Mouse (Mus musculus): Measurements from ENCODE around the gene Armc5.
A peak's percentile ranks its signal among the peaks of the same experiment; 100 is the strongest.

Gene Armc5

GRCm38 (mm10) chr7:128246496-128247391, 9.6 kb downstream of the Armc5 start, which contains the start of gene Tgfb1i1:
TSS of gene Tgfb1i1 (plus strand) at chr7:128246812.
- DNase-seq, result peak; percentile 53

- peak; percentile 90 for DNase-seq
These were observed 10.3 kb downstream of the Armc5 start for GRCm38 (mm10) chr7:128247443-128247842.

GRCm38 (mm10) chr7:128248081-128249042, 11.2 kb downstream of the Armc5 start:
- no peak for DNase-seq

- no peak for DNase-seq
These were observed 12.9 kb downstream of the Armc5 start for GRCm38 (mm10) chr7:128249998-128250397.

GRCm38 (mm10) chr7:128251946-128252345, 14.8 kb downstream of the Armc5 start:
- DNase-seq, result no peak

- peak; percentile 77 for DNase-seq
These were observed 15.5 kb downstream of the Armc5 start for GRCm38 (mm10) chr7:128252609-128253008.

GRCm38 (mm10) chr7:128254978-128255377, 17.8 kb downstream of the Armc5 start:
- no peak for DNase-seq

- DNase-seq, result no peak
These were observed 18.6 kb downstream of the Armc5 start for GRCm38 (mm10) chr7:128255757-128256156.

- DNase-seq, result no peak
These were observed 19.7 kb downstream of the Armc5 start for GRCm38 (mm10) chr7:128256783-128257334.

GRCm38 (mm10) chr7:128265411-128265810, 28.3 kb downstream of the Armc5 start, which contains the start of gene Slc5a2:
TSS of gene Slc5a2 (plus strand) at chr7:128265657.
- no peak for DNase-seq

GRCm38 (mm10) chr7:128266056-128266455, 28.9 kb downstream of the Armc5 start:
- no peak for DNase-seq

- no peak for DNase-seq
These were observed 30.2 kb downstream of the Armc5 start for GRCm38 (mm10) chr7:128267391-128267790.

- no peak for DNase-seq
These were observed 30.7 kb downstream of the Armc5 start for GRCm38 (mm10) chr7:128267813-128268212.

- DNase-seq, result no peak
These were observed 33.3 kb downstream of the Armc5 start for GRCm38 (mm10) chr7:128270431-128270850.

- no peak for DNase-seq
These were observed 34.4 kb downstream of the Armc5 start for GRCm38 (mm10) chr7:128271496-128271895.

GRCm38 (mm10) chr7:128276051-128276450, 38.9 kb downstream of the Armc5 start:
- DNase-seq, result no peak

GRCm38 (mm10) chr7:128279750-128280149, 42.6 kb downstream of the Armc5 start:
- no peak for DNase-seq

GRCm38 (mm10) chr7:128281765-128282164, 44.6 kb downstream of the Armc5 start:
- DNase-seq, result no peak

GRCm38 (mm10) chr7:128282532-128283244, 45.5 kb downstream of the Armc5 start:
- peak; percentile 19 for DNase-seq

- DNase-seq, result no peak
These were observed 46.9 kb downstream of the Armc5 start for GRCm38 (mm10) chr7:128284047-128284446.

GRCm38 (mm10) chr7:128285060-128285459, 47.9 kb downstream of the Armc5 start:
- DNase-seq, result no peak

- DNase-seq, result peak; percentile 29
These were observed 51.9 kb downstream of the Armc5 start for GRCm38 (mm10) chr7:128288923-128289544.
